Mouse (Mus musculus): ENCODE measurements around the gene Dok3.

DNA sequence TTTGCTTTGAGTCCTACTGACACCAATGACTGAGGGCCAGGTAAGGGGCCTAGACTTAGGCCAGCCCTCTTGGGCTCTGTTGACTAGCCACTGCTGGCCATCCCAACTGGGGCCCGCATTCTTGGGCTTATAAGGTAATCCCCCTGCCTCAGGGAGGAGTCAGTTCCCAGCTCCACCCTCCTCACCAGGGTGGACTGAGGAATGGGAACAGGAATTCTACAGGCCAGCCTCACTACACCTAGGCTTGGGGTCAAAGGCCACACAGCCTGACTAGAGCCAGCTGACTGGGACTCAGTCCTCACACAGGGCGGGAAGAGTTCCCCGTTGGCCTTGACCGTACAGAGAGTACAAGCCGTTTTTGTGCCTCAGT, 17.6 kb downstream of the Dok3 start:
- TF ChIP-seq POLR2A (IDR thresholded peaks at IDR 0.05; ENCODE audit: borderline replicate concordance, control insufficient read depth, low read depth, low read length) (no peak), CTCF (IDR thresholded peaks at IDR 0.05; ENCODE audit: control insufficient read depth, insufficient read depth, low read length) (no peak)

Data from bone marrow, adult 2 months (tissue).